Mouse (Mus musculus) urinary bladder, postnatal 10 days (tissue): ENCODE measurements around the gene St6galnac5.

Experiments used
- DNase-seq: peaks from one replicate; pipeline ENCODE4 v3.0.0; 2022; ENCODE audit warnings: low spot score

Gene St6galnac5

DNA sequence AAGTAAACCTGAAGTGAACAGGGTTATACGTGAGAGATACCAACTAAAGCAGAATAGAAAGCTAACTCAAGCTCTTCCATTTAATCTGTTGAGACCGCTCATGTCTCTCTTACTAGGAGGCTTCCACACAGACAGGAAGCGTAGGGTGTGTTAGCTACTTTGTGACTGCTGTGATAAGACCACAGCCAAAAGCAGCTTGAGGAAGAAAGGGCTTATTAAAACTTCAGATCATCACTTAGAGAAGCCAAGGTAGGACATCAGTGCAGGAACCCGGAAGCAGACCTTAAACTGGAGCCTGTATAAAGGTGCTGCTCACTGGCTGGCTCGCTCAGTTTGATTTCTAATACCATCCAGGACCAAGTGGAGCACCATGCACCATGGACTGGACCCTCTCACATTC lies 31.7 kb downstream of the St6galnac5 start:
- no peak for DNase-seq

DNA sequence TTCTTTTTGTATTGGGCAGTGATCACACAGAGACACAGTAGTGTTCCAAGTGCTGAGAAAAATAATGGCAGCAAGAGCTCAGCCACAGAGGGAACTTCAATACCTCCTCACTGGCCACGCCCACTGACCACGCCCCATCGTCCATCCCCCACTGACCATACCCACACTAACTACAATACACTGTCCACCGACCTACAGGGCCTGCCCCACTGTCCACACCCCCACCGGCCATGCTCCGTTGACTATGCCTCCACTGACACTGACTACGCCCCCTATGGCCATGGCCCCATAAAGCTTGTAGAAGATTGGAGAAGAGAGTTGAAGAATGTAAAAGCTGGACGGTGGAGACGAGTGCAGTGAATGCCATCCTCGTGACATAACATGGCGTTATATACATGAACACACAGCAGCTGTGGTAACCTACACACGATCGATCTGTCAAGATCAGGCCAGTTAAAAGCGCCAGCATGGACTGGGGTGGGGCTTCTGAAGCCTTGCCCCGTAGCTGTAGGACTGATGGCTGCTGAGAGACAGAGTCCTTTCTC lies 32.7 kb downstream of the St6galnac5 start:
- no peak for DNase-seq

DNA sequence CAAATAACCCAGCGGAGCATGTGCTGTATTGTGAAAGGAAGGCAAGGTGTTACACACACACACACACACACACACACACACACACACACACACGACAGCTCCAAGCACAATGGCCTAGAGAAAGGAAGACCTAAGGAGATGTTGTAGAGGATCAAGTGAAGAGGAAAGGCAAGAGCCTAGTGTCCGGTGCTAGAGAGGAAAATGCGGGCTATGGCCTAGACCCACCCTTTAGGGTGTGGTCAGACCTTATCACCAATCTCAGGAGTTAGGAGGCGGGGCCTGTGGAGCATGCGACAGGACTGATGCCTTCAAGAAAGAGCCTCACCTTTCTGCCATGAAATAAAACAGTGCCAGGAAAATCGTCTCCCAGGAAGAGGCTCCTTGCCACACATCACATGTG lies 33.5 kb downstream of the St6galnac5 start:
- DNase-seq = no peak

DNA sequence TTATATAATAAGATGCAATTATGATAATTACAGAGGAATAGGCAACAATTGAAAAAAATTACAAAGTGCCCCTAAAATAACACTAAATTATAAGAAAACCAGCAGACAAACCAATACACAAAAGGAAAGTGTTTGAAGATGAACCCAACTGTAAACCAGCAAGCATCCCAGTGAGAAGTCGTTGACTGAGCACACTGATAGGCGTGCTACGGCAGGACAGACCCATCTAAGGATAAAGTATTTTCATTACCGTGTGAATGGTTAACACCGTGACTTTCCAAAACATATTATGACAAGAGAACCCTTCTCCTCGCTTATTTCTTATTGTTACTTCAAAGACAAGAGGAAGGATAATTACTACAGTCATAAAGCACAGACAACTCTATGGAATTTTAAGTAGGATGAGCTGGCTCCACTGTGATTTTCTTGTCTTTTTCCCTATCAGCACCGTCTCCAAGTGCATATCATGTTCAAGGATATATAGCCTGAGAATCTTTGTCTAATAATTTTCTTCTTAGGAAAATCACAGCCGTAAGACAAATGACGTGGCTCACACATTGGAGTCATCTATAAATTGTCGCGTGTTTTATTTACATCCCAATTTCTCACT lies 34.9 kb downstream of the St6galnac5 start:
- DNase-seq = no peak

DNA sequence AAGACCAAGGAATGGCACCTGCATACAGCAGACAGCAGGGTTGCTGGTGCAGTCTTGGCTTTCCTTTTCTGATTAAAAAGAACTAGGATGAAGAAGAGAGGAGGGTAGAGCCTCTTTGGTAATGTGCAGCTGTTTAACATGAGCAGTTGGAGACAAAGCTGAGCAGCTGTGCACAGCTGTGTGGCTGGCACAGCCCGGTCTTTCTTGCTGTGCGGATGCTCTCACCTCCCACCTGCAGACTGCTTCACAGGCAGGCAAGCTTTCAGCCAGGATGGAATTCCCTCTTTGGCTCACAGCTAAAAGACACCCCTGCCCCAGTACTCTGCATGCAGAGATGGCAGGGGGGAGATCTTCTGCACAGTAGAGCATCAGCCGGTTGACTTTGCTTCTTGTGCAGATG lies 37.3 kb downstream of the St6galnac5 start:
- DNase-seq = no peak

DNA sequence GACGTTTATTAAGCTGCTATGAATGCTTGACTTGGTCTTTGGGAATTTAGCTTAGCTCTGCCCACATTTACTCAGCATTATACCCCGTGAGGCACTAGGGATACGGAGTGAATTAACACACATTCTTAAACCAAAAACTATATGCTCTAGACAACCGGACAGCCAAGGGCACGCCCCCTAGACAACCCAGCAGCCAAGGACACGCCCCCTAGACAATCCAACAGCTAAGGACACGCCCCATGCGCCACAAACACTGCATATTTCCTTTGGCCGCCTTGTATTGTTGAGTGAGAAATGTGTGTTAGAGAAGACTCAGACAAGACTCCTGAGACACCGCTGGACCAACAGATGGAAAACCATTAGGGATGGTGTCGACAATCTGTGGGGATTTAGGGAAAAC lies 39.1 kb downstream of the St6galnac5 start:
- DNase-seq = no peak

DNA sequence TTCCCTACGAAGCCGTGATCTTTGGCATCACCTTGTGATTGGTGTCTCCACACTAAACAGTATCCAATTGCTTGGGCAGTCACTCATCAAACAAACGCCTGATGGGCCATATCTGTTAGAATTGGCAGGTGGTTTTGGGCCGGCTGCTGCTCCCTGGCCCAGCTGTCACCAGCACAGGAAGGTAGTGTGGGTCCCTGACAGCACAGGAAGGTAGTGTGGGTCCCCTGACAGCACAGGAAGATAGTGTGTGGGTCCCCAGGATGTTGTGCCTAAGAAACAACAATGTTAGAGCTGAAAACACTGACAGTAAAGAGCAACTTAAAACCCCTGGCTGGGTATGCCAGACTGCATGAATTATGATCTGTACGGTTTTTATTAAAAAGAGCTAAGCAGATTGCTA lies 40.4 kb downstream of the St6galnac5 start:
- no peak for DNase-seq

DNA sequence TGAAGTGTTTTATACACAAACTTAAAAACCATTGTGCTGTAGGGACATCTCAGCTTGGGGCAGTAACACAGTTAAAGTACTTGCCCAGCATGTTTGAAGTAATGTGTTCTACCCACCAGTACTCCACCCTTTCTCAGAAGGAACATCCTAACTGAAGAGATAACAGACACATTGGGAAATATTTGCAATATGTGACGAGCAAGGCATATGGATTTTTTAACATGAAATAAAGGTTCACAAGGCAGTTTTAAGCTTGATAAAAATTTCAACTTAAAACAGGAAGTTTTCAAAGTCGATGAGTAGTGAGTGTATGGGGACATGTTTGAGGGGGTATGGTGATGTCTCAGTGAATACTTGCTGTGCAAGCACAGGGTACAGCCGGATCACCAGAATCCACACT lies 45.7 kb downstream of the St6galnac5 start:
- DNase-seq = no peak

DNA sequence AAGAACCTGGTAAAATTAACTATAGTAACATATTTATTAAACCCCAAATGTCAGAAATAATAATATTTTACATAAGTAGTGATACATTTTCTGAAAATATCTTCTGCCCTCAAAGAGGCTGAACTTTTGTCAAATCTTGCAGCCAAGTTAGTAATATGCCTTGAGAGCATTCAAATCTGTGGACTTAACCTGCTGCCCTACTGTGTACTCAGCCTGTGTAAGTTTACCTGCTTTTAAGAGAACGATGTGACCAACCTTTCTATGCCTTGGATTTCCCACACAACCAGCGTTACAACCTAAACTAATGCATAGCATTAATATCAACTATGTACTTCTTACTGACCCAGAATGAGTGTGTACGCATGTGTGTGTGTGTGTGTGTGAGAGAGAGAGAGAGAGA lies 48.3 kb downstream of the St6galnac5 start:
- no peak for DNase-seq

DNA sequence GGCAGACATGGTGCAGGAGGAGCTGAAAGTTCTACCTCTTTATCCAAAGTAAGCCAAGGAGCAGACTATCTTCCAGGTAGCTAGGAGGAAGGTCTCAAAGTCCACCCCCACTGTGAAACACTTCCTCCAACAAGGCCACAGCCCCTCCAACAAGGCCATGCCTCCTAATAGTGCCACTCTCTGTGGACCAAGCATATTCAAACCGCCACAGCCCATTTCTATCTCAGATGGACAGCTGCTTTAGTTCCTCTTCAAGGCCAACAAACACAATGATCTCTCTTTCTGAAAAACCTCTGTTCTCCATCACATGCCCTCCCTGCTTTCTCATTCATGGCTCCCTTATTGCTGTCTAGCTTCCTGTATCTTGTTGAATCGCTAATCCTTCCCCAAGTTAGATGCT lies 49.5 kb downstream of the St6galnac5 start:
- no peak for DNase-seq

DNA sequence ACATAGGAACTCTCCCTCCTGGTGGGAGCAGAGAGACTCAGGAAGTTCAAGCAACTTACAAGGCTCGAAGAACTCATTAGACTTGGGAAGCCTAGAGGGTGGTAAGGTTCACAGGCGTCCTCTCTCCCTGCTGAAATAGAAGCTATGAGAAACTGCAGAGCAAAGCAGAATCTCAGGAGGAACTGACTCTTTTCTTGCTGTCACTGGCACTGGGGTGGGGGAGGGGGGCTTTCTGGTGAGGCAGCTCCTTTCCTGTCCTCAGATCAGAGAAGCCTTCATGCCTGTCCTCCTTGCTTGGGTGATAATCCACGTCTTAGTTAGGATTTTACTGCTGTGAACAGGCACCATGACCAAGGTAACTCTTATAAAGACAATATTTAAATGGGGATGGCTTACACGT lies 50.0 kb downstream of the St6galnac5 start:
- no peak for DNase-seq

DNA sequence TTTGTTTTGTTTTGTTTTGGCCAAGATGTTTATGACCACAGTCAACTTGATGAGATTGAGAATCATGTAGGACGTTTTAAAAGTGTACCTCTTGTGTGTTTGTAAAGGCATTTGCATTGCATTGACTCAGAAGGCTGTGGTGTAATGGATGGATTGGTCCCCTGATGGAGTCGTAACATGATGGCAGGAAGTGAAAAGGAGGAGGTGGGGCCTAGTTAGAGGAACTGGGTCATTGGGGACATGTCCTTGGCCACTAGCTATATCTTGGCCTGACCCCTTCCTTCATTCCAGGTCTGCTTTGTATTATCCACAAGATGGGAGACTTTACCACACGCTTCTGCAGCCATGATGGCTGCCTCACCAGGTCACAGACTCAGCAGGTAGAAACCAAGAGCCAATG lies 50.7 kb downstream of the St6galnac5 start:
- no peak for DNase-seq

DNA sequence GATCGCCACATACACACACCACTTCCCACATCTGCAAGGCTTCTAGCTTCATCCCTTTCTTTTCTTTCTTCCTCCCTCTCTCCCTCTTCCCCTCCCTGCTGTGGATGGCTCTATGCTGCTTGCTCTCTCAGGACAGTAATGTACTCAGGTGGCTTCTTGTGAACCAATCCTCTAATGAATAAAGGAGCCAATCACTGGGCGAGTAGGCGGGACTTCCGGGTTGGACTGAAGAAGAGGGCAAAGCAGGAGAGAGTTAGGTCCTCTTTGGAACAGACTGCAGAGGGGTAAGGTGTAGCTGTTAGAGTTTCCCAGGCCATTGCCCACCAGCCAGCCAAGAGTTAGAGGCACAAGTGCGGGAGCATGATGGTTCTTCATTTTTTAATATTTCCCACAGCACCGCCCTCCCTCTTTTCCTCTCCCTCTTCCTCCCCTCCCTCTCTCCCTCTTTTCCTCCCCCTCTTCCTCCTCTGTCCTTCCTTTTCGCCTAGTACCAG lies 52.2 kb downstream of the St6galnac5 start:
- no peak for DNase-seq

DNA sequence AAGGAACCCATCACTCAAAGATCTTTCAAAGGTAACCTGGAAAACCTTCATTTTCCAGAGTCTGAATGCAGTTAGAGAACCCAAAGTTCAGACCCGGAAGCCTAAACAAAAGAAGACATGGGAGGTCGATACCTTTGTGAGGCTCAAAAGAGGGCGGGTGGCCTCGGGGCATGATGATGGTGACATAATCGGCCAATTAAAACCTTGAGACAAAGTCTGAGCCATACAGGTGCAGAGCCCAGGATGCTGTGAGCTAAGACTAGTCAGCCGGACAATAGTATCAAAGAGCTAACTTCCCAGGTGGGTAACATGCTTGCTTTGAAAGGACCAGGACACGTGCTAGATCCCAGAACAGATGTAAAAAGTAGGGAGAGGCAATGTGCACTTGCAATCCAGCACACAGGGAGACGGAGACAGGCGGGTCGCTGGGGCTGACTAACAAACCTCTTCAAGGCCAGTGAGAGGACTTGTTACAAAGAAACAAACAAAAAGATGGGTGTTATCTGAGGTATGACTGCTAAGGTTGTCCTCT lies 52.7 kb downstream of the St6galnac5 start:
- DNase-seq = no peak

DNA sequence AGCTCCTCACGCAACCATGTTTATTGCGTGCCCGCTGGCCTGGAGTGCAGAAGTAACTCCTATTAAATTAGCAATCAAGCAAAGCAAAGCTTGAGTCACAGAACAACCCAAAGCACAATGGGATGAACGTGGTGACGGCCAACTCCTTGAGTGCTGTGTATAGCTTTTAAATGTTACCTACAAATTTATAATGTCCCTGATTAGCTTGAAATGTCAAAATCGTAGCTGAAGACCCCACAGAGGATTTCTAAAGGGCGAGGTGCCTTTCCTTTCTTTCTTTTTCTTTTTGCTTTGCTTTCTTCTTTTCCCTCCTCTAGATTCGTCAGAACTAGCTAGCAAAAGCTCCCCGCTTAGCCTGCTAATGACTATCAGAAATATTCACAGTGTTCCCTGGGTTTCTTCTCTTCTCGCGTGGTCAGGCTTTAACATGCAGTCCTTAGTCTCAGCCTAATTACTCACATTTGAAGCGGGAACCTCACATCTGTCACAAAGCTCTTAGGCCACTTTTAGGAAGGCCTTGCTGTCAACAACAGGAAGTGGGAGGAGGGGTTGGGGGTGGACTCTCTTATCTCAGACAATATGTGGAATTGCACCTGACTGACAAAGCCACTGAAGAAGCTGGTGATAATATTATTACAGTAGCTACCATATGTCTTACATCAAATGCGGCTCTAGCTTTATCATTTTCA lies 53.6 kb downstream of the St6galnac5 start:
- DNase-seq = no peak

DNA sequence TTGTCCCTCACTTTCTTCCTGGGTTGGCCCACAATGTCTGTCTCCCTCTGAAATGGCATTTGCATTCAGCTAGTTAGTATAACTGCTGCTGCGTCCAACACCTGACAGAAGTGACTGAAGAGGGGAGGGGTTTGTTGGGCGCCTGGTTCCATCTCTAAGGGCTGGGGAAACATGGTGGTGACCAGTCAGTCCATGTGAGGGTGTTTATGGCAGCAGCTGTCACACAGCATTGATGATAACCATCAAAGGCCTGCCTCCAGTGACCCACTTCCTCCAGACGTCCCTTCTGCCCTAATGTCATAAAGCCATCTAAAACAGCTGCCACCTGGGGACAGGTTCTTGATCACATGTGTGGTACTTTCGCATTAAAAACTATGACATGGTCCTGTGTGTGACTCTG lies 55.9 kb downstream of the St6galnac5 start:
- no peak for DNase-seq

DNA sequence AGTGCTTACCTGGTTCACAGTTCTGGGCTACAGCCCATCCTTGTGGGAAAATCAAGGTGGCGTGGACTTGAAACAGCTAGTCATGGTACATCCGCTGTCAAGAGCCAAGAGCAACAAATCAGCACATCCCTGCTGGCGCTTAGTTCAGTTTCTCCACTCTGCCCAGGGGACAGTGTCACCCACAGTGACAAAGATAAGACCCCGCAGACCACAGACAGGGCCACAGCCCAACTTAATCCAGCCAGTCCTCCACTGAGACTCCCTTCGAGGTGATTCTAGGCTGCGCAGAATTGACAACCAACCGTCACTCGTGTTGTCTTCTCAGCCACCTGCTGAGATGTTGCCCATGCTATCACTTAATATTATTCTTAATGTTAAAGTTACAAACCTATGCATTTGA lies 56.7 kb downstream of the St6galnac5 start:
- DNase-seq = no peak

DNA sequence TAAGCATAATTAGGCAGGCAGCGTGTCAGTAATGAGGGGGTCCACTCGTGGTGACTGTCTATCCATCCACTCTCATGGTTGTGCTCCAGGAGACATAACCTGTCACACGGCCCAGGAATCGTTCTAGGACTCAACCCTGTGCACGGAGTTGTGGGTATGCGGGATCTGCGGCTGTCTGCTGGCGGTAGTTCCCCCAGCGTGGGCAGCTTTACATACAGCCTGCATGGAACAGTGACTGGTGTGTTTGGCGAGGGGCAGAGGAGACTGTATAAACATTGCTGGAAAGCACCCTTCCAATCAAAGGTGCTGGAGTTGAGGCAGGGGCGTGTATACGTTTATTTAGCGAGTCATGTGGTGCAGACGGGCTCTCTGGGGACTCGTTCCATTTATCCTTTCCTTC lies 58.5 kb downstream of the St6galnac5 start:
- DNase-seq = no peak

DNA sequence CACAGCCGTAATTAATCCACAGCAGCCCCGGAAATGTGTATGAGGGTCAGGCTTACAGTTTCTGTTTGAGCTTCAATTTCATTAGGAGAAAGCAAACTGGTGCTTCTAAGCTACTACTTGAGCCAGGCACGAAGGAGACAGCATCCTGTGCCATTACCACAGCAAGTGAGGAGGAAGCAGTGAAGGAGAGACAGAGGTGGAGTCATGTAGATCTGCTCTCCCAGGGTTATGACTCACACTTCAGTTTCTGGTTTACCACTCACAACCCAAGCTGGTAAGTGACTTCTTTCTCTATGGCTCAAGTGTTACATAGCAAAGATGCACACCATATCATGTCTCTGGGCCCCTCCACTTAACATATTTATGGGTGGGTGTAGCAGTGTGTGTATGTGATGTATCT lies 61.7 kb downstream of the St6galnac5 start:
- no peak for DNase-seq

DNA sequence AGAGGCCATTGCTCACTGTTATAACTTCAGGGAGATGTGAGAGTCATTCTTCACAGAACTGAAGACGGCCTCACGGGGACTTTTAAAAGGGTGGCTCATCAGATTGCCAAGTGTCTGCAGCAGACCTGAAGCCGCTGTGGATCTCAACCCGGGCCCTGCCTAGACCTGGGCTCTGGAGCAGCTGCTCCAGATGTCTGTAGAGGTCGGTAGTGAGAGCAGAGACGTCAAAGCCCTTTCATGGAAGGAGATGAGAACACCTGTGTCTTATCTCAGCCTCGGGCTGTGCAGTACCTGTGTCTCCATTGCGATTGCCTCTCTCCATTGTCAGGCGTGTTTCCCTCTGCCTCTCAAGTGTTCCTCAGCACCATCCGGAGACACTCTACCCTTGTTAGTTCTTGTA lies 62.9 kb downstream of the St6galnac5 start:
- DNase-seq = no peak

DNA sequence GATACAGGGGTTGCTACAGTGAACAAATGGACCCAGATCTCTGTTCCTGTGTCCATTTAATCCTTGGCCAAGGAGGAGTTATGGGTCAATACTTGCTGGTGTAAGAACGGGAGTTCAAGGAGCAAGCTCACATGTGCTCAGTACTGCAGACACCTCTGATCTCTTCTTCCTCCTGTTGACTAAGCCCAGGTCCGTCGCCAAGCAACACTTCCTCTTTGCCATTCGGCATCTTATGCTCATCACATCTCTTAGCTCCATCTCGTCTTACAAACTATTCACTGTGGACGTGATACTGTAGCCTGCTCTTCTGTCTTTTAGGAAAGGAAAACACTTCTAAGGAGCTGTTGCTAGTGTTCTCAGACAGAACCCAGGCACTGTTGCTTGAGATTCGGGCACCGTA lies 64.5 kb downstream of the St6galnac5 start:
- DNase-seq = no peak

DNA sequence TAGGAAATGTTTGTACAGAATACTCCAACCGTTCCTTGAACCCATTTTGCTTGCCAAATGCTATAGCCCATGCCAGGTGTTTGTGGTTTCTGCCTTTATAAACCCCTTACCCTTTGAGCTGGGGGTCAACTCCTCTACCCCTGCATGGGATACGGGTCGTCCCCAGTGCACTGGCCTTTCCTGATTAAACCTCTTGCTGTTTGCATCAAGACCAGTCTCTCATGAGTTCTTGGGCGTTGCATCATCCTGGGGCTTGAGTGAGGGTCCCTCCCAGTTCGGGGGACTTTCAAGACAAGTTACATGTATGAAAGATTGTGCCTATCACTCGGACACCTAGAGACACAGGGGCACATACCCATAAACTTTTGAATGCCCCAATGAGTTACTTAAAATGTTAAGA lies 67.7 kb downstream of the St6galnac5 start:
- DNase-seq = no peak

DNA sequence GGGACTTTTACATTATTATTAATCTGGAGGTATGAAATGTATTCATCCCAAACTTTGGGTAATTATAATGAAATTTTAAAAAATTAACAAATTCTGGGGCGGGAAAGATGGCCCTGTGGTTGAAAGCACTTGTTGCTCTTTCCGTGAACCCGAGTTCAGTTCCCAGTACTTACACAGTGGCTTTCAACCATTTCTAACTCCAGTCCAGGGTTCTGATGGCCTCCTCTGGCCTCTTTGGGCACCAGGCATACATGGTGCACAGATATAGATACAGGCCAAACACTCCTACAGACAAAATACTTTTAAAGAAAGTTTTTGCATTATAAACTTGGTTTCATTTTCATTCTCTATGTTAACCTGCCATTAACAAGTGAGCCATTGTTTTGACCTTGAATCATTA lies 68.4 kb downstream of the St6galnac5 start:
- no peak for DNase-seq

DNA sequence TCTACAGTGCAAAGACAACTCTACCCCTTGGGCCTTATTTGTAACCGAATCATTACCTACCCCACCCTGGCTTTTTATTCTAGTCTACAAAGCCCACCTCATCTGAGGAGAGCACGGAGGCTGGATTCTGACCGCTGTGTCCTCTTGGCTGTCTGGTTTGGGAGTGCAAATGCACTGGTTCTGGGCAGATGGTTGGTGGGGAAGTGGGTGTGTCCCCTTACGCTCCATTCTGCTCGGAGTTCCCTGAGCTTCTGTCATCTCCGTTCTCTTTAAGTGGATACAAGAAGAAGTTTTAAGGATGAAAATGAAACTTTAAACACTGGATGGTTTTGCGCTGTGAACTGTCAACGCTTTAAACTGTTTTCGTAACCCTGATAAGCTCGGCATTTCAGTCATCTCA lies 68.9 kb downstream of the St6galnac5 start:
- DNase-seq = no peak
